Mouse (Mus musculus) c-Kit-positive CD71-negative TER-119-negative erythroid progenitor cells, embryonic 14.5 days (primary cell): ENCODE results near the gene Gfap.

Experiments
- DNase-seq: peaks from one replicate; pipeline ENCODE4 v3.0.0-alpha.2; 2013; ENCODE audit warnings: low read depth

Gene Gfap

DNA sequence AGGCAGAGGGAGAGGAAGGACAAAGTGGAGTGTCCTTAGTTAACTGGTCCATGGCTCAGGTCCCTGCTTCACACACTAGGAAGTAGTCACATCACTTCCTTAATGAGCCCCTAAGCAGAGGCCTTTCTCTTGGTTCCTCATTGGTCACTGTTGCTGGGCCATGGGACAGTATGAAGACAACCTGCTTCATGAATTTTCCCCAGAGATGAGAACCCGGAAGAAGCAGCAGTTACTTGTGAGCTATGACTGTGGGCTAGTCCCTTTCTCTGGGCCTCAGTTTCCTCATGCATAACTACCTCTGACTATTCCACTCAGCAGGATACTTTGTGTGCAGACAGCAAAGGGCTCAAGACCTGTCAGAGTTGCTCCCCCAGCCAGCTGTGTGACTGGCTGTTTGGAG lies 63.3 kb downstream of the Gfap start:
- no peak for DNase-seq
